Mouse (Mus musculus) cortical plate, adult 2 months (tissue): ENCODE results near the gene Calm3.

Experiments
- CTCF ChIP-seq: fragments of 200-500 bp; IDR thresholded peaks from 2 replicates; pipeline ENCODE4 v1.5.1; 2011; ENCODE audit warnings: mild to moderate bottlenecking, control low read depth, low read length; ENCODE audit not compliant: insufficient read depth; ENCODE audit errors: extremely low read depth
- POLR2A ChIP-seq: fragments of 200-500 bp; IDR thresholded peaks from 2 replicates; pipeline ENCODE4 v1.6.1; 2011; ENCODE audit warnings: mild to moderate bottlenecking, low read length, control low read depth; ENCODE audit not compliant: insufficient read depth; ENCODE audit errors: extremely low read depth

DNA sequence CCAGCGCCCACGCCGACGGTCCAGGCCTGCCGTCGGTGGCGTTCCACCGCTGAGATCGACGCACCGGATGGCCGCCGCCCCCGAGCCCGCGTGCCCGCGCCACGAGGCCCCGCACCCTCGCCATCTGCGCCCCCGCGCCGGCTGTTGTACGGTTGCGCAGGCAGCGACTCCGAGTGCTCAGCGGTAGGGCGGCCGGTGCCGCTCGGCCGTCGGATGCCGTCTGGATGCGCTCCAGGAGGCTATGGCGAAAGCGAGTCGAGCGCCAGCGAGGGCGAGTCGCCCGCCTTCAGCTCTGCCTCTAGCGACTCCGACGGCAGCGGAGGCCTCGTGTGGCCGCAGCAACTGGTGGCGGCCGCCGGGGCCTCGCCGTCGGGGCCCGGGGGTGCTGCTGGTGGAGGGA is 38.0 kb downstream of the Calm3 start:
- no peak for TF ChIP-seq CTCF
- no peak for TF ChIP-seq POLR2A
